Mouse (Mus musculus) spleen, adult 2 months (tissue): ENCODE results near the gene Insm1. TPM values are rescaled to one million over a fixed set of nuclear protein-coding genes. Genes with fewer than 3 reads are reported as not detected.

Experiments
- DNase-seq, 2 experiments: peaks; one replicate each; pipeline versions ENCODE4 v3.0.0 to v3.0.0-alpha.2; 2012 to 2021; ENCODE audit warnings: low spot score in 2 of 2, low read depth in 1 of 2
- H3K27ac ChIP-seq: fragments of 200-500 bp; 2 replicates; pipeline ENCODE4 v1.5.1; 2012; ENCODE audit warnings: low read length, inconsistent platforms; ENCODE audit not compliant: insufficient read depth
- H3K27me3 ChIP-seq: fragments of 200-500 bp; 2 replicates; pipeline ENCODE4 v1.6.1; 2012; ENCODE audit warnings: mild to moderate bottlenecking, moderate library complexity, low read length, inconsistent platforms; ENCODE audit not compliant: control insufficient read depth, insufficient read depth
- H3K36me3 ChIP-seq: fragments of 200-500 bp; 2 replicates; pipeline ENCODE4 v1.6.1; 2012; ENCODE audit warnings: mild to moderate bottlenecking, low read length, inconsistent platforms; ENCODE audit not compliant: control insufficient read depth, insufficient read depth
- H3K4me1 ChIP-seq: fragments of 200-500 bp; 2 replicates; pipeline ENCODE4 v1.6.1; 2011; ENCODE audit warnings: inconsistent platforms; ENCODE audit not compliant: control insufficient read depth, insufficient read depth, insufficient read length
- H3K4me3 ChIP-seq: fragments of 200-500 bp; 2 replicates; pipeline ENCODE4 v1.5.1; 2011; ENCODE audit warnings: mild to moderate bottlenecking, inconsistent platforms; ENCODE audit not compliant: insufficient read depth, insufficient read length; ENCODE audit errors: extremely low read depth
- CTCF ChIP-seq: fragments of 200-500 bp; IDR thresholded peaks from 2 replicates; pipeline ENCODE4 v1.5.1; 2011; ENCODE audit warnings: mild to moderate bottlenecking, inconsistent platforms; ENCODE audit not compliant: insufficient read depth, insufficient read length, insufficient replicate concordance; ENCODE audit errors: extremely low read depth
- POLR2A ChIP-seq: fragments of 200-500 bp; IDR thresholded peaks from 2 replicates; pipeline ENCODE4 v1.6.1; 2011; ENCODE audit warnings: low read depth, low read length, inconsistent platforms
- WGBS: fragments of 180-500 bp; shearing (Covaris S2); methylation state at CpG from one replicate; pipeline ENCODE4 v1.1.7; 2018; 5-methylcytosine and 5-hydroxymethylcytosine counted together
- polyA plus RNA-seq: library from polyadenylated mRNA; depleted of rRNA; stranded (reverse); fragments of >200 nt; gene quantifications from 2 replicates; pipeline ENCODE4 v1.2.3, GENCODE M21; 2012

The Insm1 gene
- polyA plus RNA-seq, 1 experiment: 1.3 TPM

DNA sequence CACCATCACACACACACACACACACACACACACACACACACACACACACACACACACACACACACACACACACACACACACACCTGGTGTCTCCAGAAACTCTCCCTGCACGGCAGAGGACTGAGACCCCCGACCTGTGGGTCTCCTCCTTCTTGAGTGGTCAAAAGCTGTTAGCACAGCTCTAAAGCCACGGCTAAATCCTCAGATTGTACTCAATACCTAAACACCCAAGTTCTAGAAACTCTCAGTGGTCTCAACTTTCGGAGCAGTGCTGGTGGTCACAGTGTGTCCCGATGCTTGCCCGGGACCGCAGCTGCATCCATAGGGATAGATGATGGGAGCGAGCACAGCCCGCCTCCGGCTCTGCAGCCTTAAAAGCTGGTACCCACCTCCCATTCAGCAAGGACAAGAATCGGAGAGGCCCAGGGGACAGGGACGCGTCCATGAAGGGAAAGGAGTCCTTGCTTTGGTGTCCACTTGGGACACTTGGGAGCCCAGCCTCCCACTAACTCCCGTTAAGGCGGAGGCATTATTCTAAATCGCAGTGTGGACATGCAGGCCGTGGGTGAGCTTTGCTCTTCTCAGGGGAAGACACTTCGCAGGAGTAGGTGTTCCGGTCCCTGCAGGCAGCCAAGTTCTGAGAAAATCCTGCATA, 2.7 kb upstream of the Insm1 start:
- no peaks in the 10 kb centered on the region for H3K36me3 ChIP-seq
- DNase-seq: no peak
- WGBS: 15% methylated on average over 19 of the region's 19 CpGs
- TF ChIP-seq POLR2A (no peak), CTCF (no peak)
- peaks cover 54% of the 10 kb centered on the region for H3K27me3 ChIP-seq
- peaks cover 34% of the 10 kb centered on the region for H3K4me1 ChIP-seq
- no peak overlapping the region for H3K4me3 ChIP-seq
- no peak overlapping the region for H3K27ac ChIP-seq

- WGBS: 22% methylated on average over 11 of the region's 11 CpGs
- Histone ChIP-seq H3K27ac (no peak overlapping the region), H3K4me1 (peaks cover 34% of the 10 kb centered on the region), H3K4me3 (no peak overlapping the region), H3K27me3 (peaks cover 54% of the 10 kb centered on the region), H3K36me3 (no peaks in the 10 kb centered on the region)
- no peak for TF ChIP-seq CTCF
- TF ChIP-seq POLR2A: no peak
- DNase-seq: no peak
These were observed 1.9 kb upstream of the Insm1 start for GRCm38 (mm10) chr2:146219791-146220190.

DNA sequence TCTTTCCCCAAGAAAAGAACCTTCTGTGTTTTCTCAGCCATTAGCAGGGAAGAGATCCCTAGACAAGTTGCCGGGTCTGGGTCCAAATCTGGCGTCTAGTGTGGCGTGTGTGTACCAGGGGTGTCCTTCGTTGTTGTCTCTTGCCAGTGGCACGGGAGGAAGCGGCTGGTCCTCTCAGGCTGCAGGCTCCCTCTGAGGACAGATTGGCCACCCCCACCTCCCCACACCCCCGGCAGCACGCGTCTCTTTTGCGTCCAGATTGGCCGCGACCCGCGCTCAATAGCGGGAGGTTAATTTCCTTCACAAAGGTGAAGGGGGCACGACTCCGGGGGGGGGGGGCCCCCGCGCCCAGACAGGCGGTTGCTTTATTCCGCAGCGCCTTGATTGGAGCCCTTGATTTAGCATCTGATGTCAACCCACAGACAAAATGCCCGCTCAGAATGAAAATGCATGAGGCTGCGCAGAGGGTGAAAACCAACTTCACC, 1.1 kb upstream of the Insm1 start:
- WGBS: 2% methylated on average over 24 of the region's 24 CpGs
- TF ChIP-seq CTCF: no peak
- no peak for TF ChIP-seq POLR2A
- Histone ChIP-seq H3K4me1 (peaks cover 36% of the 10 kb centered on the region), H3K27me3 (peaks cover 54% of the 10 kb centered on the region), H3K4me3 (no peak overlapping the region), H3K36me3 (no peaks in the 10 kb centered on the region), H3K27ac (no peak overlapping the region)
- no peak for DNase-seq

- no peak for DNase-seq
These were observed 183 bp downstream of the Insm1 start for GRCm38 (mm10) chr2:146221929-146222278.

DNA sequence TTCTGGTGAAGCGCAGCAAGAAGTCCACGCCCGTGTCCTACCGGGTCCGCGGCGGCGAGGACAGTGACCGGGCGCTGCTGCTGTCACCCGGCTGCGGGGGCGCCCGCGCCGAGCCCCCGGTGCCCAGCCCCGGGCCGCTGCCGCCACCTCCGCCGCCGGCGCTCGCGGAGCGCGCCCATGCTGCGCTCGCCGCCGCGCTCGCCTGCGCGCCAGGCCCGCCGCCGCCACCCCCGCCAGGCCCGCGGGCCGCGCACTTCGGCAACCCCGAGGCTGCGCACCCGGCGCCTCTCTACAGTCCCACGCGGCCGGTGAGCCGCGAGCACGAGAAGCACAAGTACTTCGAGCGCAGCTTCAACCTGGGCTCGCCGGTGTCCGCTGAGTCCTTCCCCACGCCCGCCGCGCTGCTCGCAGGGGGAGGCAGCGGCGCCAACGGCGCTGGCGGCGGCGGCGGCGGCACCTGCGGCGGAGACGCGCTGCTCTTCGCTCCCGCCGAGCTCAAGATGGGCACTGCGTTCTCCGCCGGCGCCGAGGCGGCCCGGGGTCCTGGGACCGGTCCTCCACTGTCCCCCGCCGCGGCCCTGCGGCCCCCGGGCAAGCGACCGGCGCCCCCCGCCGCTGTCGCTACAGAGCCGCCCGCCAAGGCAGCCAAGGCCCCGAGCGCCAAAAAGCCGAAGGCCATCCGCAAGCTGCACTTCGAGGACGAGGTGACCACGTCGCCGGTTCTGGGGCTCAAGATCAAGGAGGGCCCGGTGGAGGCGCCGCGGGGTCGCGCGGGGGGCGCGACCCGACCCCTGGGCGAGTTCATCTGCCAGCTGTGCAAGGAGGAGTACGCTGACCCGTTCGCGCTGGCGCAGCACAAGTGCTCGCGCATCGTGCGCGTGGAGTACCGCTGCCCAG, 806 bp downstream of the Insm1 start:
- no peak overlapping the region for H3K27ac ChIP-seq
- peaks cover 31% of the 10 kb centered on the region for H3K4me1 ChIP-seq
- no peaks in the 10 kb centered on the region for H3K36me3 ChIP-seq
- 5% methylated on average over 128 of the region's 133 CpGs for WGBS
- H3K4me3 ChIP-seq: peak overlapping the region; percentile 48
- no peak for TF ChIP-seq CTCF
- no peak for TF ChIP-seq POLR2A
- H3K27me3 ChIP-seq: peaks cover 51% of the 10 kb centered on the region
- no peak for DNase-seq

More at GRCm38 (mm10) chr2:146221929-146222278, 183 bp downstream of the Insm1 start:
- under 1% methylated on average over 44 of the region's 44 CpGs for WGBS
- no peak for TF ChIP-seq POLR2A
- no peak for TF ChIP-seq CTCF
- peaks cover 53% of the 10 kb centered on the region for H3K27me3 ChIP-seq
- no peak overlapping the region for H3K27ac ChIP-seq
- H3K4me1 ChIP-seq: peaks cover 36% of the 10 kb centered on the region
- H3K4me3 ChIP-seq: peak overlapping the region; percentile 48
- H3K36me3 ChIP-seq: no peaks in the 10 kb centered on the region

- H3K27ac ChIP-seq: no peak overlapping the region
- peaks cover 27% of the 10 kb centered on the region for H3K4me1 ChIP-seq
- H3K4me3 ChIP-seq: peak overlapping the region; percentile 45; the same call in 1 of the 2 replicates
- no peaks in the 10 kb centered on the region for H3K36me3 ChIP-seq
- TF ChIP-seq POLR2A: no peak
- TF ChIP-seq CTCF: no peak
- no peak for DNase-seq
- WGBS: 2% methylated on average over 60 of the region's 75 CpGs
- H3K27me3 ChIP-seq: peaks cover 48% of the 10 kb centered on the region
These were observed 1.6 kb downstream of the Insm1 start for GRCm38 (mm10) chr2:146223176-146223905.
